Mouse (Mus musculus) megakaryocyte, adult 5-6 weeks (primary cell): ENCODE results near the gene Col17a1. TPM values are rescaled to one million over a fixed set of nuclear protein-coding genes. Genes with fewer than 3 reads are reported as not detected.

ENCODE experiments used
- ATAC-seq: 2 replicates; pipeline ENCODE4 v1.8.0; 2016; ENCODE audit warnings: mild to moderate bottlenecking, inconsistent platforms; ENCODE audit not compliant: poor library complexity, severe bottlenecking
- total RNA-seq, 2 experiments: library from RNA; stranded (forward) in 1 of 2; stranded (reverse) in 1 of 2; fragments of 153-499, 151-499 nt in 1 of 2; fragments of 221-1000, 200-1000 nt in 1 of 2; gene quantifications; 2 replicates each; pipeline versions ENCODE4 v1.2.3 to v1.2.4; 2015 to 2017

Col17a1 gene
- total RNA-seq, 2 experiments from 2014 or later: not detected

GRCm38 (mm10) chr19:47608513-47608912, 83.4 kb downstream of the Col17a1 start:
- no peak for ATAC-seq

Other genes with a start within 250 kb of the Col17a1 start
- 1.4 and 1.8 TPM in 2 replicates for gene Sh3pxd2a, start 227.7 kb downstream of the Col17a1 start, total RNA-seq (2015)
- 1.1 and 1.3 TPM in 2 replicates for gene Sh3pxd2a, start 227.7 kb downstream of the Col17a1 start, total RNA-seq (2017)
- 44.2 and 46.2 TPM in 2 replicates for gene Stn1, start 154.6 kb downstream of the Col17a1 start, total RNA-seq (2015)
- gene Stn1, start 154.6 kb downstream of the Col17a1 start, total RNA-seq (2017): 39.2 and 44.9 TPM in 2 replicates
- 148 and 150 TPM in 2 replicates for gene Slk, start 112.4 kb downstream of the Col17a1 start, total RNA-seq (2015)
- 262 and 270 TPM in 2 replicates for gene Slk, start 112.4 kb downstream of the Col17a1 start, total RNA-seq (2017)
- gene Sfr1, start 39.6 kb upstream of the Col17a1 start, total RNA-seq (2015): 92.5 and 94.5 TPM in 2 replicates
- gene Sfr1, start 39.6 kb upstream of the Col17a1 start, total RNA-seq (2017): 91.2 and 94.4 TPM in 2 replicates
- 159 and 168 TPM in 2 replicates for gene Gsto1, start 162.9 kb upstream of the Col17a1 start, total RNA-seq (2015)
- gene Gsto1, start 162.9 kb upstream of the Col17a1 start, total RNA-seq (2017): 75.9 and 92.0 TPM in 2 replicates
- gene Gsto2, start 173.4 kb upstream of the Col17a1 start, total RNA-seq (2015): not detected in 2 replicates
- gene Gsto2, start 173.4 kb upstream of the Col17a1 start, total RNA-seq (2017): not detected in 2 replicates
- gene Cfap43, start 227.2 kb upstream of the Col17a1 start, total RNA-seq (2015): 0.18 and 0.32 TPM in 2 replicates
- not detected in 2 replicates for gene Cfap43, start 227.2 kb upstream of the Col17a1 start, total RNA-seq (2017)
- 14.8 and 18.9 TPM in 2 replicates for gene Itprip, start 227.2 kb upstream of the Col17a1 start, total RNA-seq (2015)
- 28.4 and 28.9 TPM in 2 replicates for gene Itprip, start 227.2 kb upstream of the Col17a1 start, total RNA-seq (2017)
- gene Cfap58, start 245.6 kb upstream of the Col17a1 start, total RNA-seq (2015): not detected in 2 replicates
- not detected in 2 replicates for gene Cfap58, start 245.6 kb upstream of the Col17a1 start, total RNA-seq (2017)